Mouse (Mus musculus): ENCODE results near the gene Nav3.

The Nav3 gene

DNA sequence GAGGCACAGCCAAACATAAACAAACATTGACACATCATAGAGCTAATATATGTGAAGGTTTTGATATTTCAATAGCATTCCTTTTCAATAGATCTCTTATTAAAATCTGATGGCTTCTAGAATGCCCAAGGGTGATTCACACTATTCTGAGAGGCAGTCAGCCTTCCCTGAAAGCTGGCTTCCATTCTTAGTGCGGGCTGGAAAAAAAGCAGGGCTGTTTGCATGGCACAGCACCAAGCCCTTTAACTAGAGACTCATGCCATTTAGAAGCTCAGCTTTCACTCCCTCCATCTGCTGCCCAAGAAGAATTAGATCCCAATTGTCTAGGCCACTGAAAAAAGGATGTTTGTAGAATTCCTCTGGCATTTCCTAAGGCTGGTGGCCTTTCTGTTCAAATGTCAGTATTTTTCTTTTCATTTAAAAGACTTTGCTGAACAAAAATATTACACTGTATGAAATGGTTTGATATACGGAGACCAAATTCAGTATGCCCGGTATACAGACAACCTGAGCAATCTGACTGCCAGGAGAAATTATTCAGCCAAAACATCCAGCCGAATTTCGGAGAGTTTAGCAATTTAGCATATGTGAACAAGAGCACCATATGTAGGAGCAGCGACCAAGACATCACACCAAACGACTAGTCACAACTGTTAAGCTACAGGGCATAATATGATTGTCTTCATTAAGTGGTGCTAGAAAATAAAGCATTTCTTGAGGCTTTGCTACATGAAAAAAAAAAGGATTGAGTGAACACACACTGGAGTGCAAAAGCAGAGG is 263.8 kb downstream of the Nav3 start:
- no peak for DNase-seq (ENCODE audit: low spot score in 2 of 2)

DNA sequence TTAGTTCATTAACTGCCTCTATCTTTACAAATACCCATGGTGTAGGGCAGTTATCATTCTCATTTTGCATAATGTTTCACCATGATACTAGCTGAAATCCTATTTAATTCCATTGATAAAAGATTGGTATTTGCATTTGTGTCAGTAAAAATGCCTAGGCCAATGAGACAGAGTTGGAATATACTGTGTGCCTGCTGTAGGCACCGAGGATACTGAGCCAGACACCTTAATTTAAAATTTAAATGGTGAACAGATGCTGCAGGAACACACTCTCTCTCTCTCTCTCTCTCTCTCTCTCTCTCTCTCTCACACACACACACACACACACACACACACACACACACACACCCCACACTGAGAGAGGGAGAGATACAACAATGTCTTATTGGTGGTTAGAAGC is 269.8 kb downstream of the Nav3 start:
- no peak for DNase-seq (ENCODE audit: low spot score in 2 of 2)

DNA sequence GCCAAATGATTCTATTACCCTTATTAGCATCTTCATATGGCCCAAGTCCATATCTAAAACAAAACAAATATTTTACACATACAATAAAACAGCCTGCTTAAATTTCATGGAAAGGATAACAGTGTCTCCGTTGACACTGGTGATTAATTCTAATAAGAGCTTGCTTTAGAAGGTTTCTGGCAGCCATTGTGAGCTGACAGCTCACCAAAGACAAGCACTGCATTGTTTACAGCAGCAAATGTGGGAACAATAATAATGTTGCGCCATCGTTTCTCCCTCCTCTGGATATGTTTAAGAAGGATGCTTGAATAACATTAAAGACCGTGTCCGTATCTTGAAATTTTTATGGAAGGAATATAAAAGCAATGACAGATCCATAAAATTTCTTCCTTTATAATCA is 280.1 kb downstream of the Nav3 start:
- no peak for DNase-seq (ENCODE audit: low spot score in 2 of 2)

DNA sequence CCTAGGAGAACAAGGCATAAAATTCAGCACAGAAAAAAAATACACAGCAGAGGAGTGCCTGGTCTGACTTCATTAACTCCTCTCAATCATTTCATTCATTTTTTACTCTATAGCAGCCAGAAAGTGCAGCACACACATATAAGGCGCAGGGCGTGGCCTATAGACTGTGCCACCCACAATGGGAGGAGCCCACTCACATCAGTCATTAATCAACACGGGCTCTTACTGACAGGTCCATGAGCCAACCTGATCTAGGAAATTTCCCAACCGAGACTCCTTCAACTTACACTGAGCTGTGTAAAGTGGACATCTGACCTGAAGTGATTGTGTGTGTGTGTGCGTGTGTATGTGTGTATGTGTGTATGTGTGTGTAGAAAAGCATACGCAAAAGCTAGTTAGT is 286.6 kb downstream of the Nav3 start:
- no peak for DNase-seq (ENCODE audit: low spot score in 2 of 2)

DNA sequence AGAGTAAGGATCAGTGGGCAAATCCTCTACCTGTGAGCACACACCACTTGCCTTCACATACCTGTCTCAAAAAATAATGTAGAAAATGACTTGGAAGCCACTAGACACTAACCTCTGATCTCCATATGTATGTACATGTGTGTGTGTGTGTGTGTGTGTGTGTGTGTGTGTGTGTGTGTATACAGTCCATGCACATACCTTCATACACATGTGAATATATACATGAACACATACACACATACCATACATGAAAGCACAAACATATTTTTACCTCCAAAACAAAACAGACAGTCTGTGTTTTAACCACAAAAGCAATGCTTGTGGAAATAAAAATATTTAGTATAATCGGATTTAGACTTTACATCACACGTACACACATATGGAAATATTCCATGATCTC is 287.1 kb downstream of the Nav3 start:
- DNase-seq (ENCODE audit: low spot score in 2 of 2) = no peak

DNA sequence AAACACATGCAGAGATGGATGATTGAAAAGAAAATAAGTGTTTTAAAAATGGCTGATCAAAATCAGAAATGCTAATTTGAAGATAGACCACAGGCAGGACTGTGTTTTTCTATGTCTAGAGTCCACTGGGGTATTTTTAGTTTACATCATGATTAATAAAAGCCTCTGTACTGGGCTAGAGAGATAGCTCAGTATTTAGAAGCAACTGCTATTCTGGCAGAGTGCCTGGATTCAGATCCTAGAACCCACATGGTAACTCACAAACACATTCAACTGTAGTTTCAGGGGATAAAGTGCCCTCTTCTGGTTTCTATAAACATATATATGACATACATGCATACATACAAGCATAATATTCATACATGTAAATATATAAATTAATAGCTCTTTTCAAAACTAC is 293.4 kb downstream of the Nav3 start:
- no peak for DNase-seq (ENCODE audit: low spot score in 2 of 2)

DNA sequence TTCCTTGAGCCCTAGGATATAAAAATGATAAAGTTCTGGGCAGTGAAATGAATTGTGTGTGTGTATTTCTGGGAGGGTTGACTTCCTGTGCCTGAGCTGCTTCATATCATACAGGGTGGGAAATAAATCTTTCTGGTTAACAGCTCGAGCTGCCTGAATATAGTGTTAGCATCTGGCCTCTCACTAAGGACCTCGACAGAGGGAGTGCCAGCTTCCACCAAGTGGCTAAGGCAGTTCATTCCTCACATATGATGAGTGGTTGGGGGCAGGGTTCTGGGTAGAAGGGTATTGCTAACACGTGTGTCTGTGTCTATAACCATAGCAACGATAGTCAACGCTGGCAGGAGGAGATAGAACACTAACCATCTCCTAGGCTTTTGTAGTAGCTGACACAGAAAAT is 295.1 kb downstream of the Nav3 start:
- DNase-seq (ENCODE audit: low spot score in 2 of 2) = no peak

DNA sequence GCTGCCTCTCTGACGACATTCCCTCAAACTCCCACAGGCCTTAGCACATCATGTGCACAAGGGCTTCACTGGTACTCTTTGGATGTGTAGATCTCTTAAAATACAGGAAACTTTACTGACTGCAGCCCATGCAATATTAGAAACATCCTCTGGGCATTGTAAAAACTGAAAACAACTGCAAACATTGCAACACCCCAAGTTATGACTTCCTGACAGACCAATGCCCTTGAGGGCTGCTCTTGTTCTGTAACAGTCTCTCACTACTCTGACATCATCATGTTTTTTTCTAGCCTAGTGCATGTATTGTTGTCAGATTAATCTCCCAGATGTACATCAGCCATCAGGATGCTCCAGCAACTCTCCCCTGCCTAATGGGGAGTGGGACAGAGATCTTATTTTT is 296.5 kb downstream of the Nav3 start:
- no peak for DNase-seq (ENCODE audit: low spot score in 2 of 2)

DNA sequence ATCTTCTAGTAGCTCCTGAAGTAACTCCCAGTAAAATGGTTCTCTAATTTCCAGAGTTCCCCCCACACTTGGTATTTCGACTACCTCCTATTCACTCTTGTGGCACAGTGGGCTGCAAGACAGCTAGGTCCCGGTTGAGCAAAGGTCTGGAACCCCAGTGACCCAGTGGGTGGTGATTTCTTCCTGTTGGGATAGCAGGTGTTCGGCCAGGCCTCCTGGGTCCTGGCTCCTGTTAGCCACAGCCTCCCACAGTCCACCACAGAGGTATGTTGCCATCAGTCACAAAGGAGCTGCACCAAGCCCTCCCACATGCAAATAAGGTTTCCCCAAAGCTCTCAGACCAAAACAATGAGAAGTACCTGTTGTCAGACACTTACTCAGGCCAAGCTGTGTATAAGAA is 297.9 kb downstream of the Nav3 start:
- DNase-seq (ENCODE audit: low spot score in 2 of 2) = no peak

DNA sequence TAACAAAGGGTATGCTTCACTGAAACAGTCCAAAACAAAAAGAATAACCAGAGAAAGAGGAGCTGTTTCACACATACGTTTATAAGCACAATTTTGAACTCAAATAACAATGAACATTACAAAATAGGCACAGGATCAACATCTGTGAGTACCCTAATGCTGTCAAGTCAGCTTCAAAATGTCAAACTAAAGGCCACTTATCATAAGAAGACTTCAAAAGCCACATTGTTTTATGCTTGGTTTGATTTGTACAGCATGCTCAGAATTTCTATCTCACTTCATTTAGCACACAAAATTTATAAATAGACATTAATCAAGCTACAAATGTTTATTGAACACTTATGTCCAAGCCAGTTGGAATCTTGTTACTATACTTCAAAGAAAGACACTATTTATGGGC is 299.6 kb downstream of the Nav3 start:
- no peak for DNase-seq (ENCODE audit: low spot score in 2 of 2)

DNA sequence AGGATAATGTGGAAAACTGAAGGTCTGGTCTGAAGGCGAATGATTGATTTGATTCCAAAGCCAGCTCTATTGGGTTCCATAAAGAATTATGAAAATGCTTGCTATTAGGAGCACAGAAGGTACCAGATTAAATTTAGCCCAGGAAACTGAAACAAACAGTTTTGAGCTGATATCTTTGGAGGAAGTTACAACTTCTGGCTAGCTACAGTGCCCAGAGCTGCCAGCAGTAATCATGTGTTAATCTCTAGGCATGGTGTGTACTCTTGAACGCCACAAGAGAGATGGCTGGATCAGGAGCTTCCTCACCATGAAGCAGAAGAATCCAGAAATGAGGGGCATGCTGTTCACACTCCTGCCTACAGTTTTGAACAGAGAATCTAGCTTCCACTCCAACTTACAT is 300.5 kb downstream of the Nav3 start:
- DNase-seq (ENCODE audit: low spot score in 2 of 2) = no peak

DNA sequence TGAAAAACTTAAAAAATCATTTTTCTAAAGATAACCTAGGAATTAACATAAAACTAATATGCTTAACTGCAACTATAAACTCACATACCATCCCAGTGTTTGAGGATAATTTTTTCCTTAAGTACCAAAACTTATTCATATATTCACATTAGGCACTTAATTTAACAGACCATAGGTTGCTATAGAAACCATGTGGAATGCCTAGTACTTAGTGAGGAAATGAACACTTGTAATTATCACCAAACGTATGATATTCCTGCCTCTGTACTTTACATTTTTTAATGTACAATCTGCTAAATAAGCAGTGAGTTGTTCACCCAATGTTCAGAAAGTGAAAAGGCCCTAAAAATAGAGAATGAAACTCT is 301.1 kb downstream of the Nav3 start:
- DNase-seq (ENCODE audit: low spot score in 2 of 2) = no peak

DNA sequence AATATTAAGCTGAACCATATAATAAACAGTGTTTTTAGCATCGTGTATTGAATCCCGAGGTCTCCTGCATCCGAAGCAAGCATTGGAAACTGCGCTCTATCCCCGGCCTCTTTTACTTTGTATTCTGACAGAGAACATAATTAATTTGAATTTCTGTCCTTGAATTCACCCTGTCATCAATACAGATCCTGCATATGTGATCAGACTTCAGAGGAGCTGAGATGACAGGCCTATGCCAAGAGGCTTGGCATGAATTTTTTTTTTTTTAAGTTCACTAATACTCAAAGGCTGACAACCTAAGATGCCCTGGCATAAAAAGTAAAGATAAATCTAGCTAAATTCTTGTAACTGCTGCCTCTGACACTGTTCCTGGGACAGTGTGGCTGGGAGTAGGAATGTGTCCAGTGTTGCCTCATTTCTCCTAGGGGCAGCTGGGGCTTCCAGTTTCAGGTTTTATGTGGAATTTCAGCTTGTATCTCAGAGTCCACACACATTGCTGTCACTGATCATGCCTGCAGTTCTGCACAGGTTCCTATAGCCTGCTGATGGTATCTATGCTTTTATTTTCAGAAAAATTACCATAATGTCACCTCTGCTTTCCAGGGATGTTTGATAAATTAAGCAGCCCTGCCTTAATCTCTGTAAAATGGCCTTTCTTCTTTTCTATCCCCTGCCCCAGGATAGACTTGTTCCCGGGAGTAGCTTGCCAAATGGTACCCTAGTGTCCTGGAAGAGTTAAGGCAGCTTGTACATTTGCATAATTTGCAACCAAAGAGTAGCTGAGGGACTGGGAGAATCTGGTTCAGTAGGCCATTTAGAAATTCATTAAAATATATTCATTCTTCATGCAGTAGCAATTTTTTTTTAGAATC is 301.8 kb downstream of the Nav3 start:
- no peak for DNase-seq (ENCODE audit: low spot score in 2 of 2)

DNA sequence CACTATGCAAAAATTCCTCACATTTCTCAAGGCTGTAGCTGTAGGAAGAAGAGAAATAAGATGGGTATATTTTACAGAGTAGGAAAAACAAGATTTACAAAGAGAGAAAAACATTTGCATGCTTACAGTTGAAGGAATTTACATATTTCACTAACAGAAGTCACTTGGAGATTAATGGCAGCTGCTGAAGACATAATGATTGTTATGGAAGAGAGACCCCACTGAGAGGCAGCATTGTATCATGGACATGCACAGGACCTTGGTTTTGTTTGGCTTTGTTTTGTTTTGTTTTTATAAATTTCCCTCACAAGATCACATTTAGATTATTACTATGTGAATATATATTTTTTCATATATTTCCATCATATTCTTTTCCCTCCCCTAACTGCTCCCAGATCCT is 335.4 kb downstream of the Nav3 start:
- no peak for DNase-seq (ENCODE audit: low spot score in 2 of 2)

DNA sequence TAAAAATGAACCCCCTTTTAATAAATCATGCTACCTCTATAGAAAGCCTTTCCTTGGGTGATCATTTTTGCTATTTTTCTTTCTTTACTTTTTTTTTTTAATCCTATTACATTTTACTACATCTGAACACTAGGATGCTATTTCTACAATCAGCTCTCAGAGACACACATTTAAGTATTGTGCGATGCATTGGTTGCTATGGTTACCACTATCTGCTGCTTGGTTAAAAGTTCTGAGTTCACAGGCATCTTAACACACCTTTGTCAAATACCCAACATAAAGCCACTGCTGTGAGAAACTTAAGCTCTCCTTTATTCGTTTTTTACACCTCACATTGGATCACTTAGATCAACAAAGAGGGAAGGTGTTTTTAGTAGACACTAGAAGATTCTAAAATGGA is 338.7 kb downstream of the Nav3 start:
- DNase-seq (ENCODE audit: low spot score in 2 of 2) = no peak

DNA sequence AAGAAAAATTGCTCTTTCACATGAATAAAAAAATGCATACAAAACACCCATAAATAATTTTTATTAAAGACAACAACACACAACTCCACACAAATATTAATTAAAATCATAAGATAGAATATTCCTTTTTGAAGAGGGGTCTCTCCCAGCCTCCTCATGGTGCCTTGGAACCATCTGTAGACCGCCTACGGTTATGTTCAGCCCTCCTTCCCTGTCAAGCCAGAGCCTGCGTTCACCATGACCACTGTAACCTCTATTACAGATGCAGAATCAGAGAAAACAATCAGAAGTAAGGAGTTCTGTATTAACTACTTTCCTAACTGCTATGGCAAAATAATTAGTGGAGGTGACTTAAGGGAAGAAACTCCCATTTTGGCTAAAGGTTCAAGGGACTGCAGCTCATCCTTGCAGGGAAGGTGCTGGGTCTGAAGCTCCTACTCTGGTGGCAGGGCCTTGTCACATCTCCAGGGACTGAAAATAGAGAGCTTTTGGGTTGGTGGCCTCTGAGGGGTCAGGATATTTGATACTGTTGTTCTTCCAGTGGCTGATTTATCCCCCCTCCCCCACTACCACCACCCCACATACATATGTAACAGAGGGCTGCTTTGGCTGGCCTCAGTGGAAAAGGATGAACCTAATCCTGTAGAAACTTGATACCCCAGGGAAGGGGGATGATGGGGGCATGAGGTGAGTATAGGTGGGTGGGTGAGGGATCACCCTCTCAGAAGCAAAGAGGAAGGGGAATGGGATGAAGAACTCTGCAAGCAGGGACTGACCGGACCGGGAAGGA is 343.1 kb downstream of the Nav3 start:
- no peak for DNase-seq (ENCODE audit: low spot score in 2 of 2)

DNA sequence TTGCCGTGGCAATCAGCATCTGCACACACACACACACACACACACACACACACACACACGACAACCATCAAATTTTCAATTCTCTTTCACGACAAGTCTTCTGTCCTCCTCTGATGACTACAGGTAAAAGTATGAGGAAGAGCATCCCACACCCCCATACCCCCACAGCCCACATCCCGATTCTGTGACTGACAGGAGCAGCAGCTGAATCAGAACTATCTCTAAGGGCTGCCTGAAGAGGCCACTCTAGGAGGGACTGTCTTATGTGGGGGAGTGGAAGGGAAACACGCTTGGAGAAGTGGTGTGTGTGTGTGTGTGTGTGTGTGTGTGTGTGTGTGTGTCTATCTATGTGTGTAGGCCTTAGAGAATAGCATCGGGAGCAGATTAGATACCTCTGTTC is 352.7 kb downstream of the Nav3 start:
- DNase-seq (ENCODE audit: low spot score in 2 of 2) = no peak

DNA sequence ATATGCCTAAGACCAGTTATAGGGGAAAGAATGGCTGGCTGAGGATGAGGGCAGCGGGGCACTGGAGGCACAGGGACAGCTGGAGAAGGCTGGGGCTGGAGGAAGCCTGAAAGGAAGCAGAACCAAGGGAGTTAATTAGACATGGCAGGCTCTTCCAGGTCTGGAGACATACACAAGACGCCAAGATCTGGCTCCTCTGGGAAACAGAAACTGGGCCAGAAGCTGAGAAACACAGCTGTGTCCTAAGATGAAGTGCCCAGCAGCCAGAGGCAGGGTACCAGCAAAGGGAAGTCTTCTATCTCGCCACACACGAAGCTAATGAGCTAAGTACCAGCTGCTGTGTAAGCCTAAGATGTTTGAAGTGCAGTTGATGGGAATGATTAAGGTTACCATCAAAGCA is 353.8 kb downstream of the Nav3 start:
- DNase-seq (ENCODE audit: low spot score in 2 of 2) = peak; percentile 37 to 39

DNA sequence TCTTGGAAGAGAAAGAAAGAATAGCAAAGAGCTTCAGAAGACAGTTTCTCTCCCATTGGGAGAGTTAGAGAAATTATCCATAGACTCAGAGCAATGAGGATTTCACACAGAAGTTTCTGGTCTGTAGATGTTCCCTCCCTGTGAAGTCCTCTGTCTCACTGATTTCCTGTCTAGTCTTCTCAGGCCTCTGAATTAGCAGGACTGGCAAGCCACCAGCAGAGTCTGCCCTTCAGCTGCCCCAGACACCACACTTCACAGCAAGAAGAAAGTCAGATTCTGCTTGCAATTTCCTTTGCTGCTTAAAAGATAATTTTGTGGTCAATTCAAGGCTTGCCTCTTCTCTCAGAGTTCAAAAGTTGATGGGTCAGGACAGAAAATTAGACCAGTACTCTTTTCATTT is 361.6 kb downstream of the Nav3 start:
- no peak for DNase-seq (ENCODE audit: low spot score in 2 of 2)

DNA sequence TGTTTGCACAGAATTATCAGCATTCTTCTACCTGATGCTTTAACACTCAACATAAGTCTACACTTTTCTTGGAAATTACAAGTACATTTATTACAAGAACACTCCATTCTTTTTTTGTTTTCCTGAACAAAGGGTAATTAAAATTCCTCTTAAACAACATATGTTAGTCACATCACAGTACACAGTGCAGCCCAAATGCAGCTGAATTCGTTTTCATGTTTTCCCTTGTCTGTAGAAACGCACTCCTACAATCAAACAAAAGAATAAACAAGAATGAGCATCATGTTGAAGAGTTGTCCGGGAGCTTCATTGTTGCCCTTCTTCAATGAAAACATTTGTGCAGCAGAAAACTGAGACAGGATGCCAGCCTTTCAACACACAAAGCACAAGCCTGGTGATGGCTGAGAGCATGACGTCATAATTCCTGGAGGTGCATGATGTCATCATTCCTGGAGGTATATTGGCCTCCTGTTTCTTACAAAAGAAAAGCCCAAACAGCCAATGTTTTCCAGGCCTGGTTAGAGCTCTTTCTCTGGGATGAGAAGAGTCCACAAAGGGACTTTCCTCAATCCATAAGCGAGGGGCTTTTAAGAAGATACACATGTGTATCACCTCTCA is 367.5 kb downstream of the Nav3 start:
- DNase-seq (ENCODE audit: low spot score in 2 of 2) = no peak

DNA sequence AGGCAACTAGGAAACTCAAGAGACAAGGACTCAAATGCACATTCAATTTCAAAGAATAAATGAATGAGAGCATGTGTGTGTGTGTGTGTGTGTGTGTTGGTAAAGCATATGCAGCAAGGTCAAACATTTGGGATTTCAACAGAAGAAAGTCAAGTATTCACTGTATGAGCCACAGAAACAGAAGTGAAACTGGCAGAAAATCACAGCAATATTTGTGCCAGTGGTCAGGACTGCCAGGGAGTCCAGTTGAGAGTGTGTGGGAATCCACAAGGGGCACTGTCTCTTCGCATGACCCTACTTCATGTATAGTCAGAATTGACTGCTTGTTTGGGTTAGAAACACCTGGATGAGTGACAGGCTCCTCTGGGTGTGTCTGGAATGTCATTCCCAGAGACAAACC is 370.1 kb downstream of the Nav3 start:
- DNase-seq (ENCODE audit: low spot score in 2 of 2) = no peak

DNA sequence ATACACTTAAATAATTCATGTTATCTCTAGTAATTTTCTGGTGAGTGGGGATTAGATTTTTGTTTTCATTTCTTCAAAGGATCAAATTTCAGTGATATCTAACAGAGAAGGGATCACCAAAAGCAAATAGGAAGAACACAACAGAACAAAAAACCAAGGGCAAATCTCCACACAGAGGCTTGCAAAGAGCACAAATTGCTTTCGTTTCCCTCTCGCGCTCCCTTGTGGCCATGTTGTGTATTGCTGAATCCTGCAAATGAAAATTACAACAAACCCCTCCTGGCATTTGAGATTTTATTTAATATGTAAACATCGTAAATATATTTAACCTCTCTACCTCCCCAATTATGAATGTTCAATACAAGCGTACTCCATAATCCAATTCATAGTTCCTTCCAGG is 370.8 kb downstream of the Nav3 start:
- DNase-seq (ENCODE audit: low spot score in 2 of 2) = peak in 1 of 2 experiments; percentile 18

Measured in heart, adult 9 months (tissue).